ENCODE assay signal across 10 mouse cellular contexts in genomic region chr4:150338906-150339650, GRCm38 (mm10). TPM values are rescaled to one million over a fixed set of nuclear protein-coding genes. Genes with fewer than 3 reads are reported as not detected.
A peak's percentile ranks its signal among the peaks of the same experiment; 100 is the strongest.
DNase-seq lines count a peak whose midpoint lies in the region; ATAC-seq and TF ChIP-seq lines count a peak whose summit lies in the region.
"Had no signal": no experiment of that assay in that cellular context is flagged by ENCODE, and none has a peak within 500 bp of the region (broad histone marks: within the 10 kb centered on the region; RNA-seq: fewer than 3 reads in every experiment).

No protein-coding gene starts in this region.

- TF ChIP-seq EP300 in lung, postnatal 0 days (IDR thresholded peaks at IDR 0.05): no peak

- H3K9me3 ChIP-seq in forebrain, embryonic 15.5 days: no peaks in the 10 kb centered on the region
- H3K9me3 ChIP-seq in lung, postnatal 0 days (ENCODE audit: low read length): no peaks in the 10 kb centered on the region
- H3K9me3 ChIP-seq: lung, embryonic 15.5 days; stomach, embryonic 15.5 days had no signal

- intact Hi-C loops in gastrocnemius, adult 2 months (cut with DNase I): loop anchor here (5.0 kb wide), 1 partner anchor 77 kb away; no protein-coding TSS in a partner anchor

- H3K36me3 ChIP-seq in forebrain, embryonic 15.5 days: no peaks in the 10 kb centered on the region
- no peaks in the 10 kb centered on the region for H3K36me3 ChIP-seq in lung, postnatal 0 days (ENCODE audit: insufficient read depth, low read length)
- H3K36me3 ChIP-seq: lung, embryonic 15.5 days; stomach, embryonic 15.5 days had no signal

- DNase-seq in gastrocnemius, adult 2 months: peak; percentile 29
- DNase-seq in gastrocnemius, adult 8-10 months (ENCODE audit: low spot score in 2 of 2): no peak
- DNase-seq in MN1 (ENCODE audit: low spot score): peak; percentile 87
- peak; percentile 38 to 59 for DNase-seq in layer of hippocampus, postnatal 10 days (ENCODE audit: low spot score in 2 of 2)
- peak; percentile 74 for DNase-seq in retina, postnatal 1 day
- DNase-seq in urinary bladder, postnatal 36 days (ENCODE audit: low spot score in 2 of 2): no peak
- no peak for DNase-seq in lung, postnatal 0 days (ENCODE audit: low spot score)

- H3K27ac ChIP-seq in gastrocnemius, adult 2 months: no peak overlapping the region
- peak overlapping the region; percentile 71 for H3K27ac ChIP-seq in forebrain, embryonic 15.5 days (replicated peaks)
- H3K27ac ChIP-seq in lung, postnatal 0 days (ENCODE audit: low read length): no peak overlapping the region
- H3K27ac ChIP-seq: lung, embryonic 15.5 days; stomach, embryonic 15.5 days had no signal

- H3K4me3 ChIP-seq in gastrocnemius, adult 2 months: no peak overlapping the region
- H3K4me3 ChIP-seq in forebrain, embryonic 15.5 days: no peak overlapping the region
- no peak overlapping the region for H3K4me3 ChIP-seq in lung, postnatal 0 days (ENCODE audit: low read depth, low read length)
- H3K4me3 ChIP-seq: lung, embryonic 15.5 days; stomach, embryonic 15.5 days had no signal

- H3K9ac ChIP-seq in forebrain, embryonic 15.5 days (replicated peaks): no peak overlapping the region
- no peak overlapping the region for H3K9ac ChIP-seq in lung, postnatal 0 days (replicated peaks; ENCODE audit: low read depth)
- H3K9ac ChIP-seq: lung, embryonic 15.5 days; stomach, embryonic 15.5 days had no signal

- WGBS in forebrain, embryonic 15.5 days: 34% methylated on average over 8 of the region's 8 CpGs
- WGBS in lung, postnatal 0 days: 66% methylated on average over 8 of the region's 8 CpGs

- TF ChIP-seq CTCF in gastrocnemius, adult 2 months (IDR thresholded peaks at IDR 0.05): no peak
- no peak for TF ChIP-seq CTCF in lung, postnatal 0 days (IDR thresholded peaks at IDR 0.05)

- H3K4me1 ChIP-seq in forebrain, embryonic 15.5 days: peaks cover 40% of the 10 kb centered on the region
- H3K4me1 ChIP-seq in lung, postnatal 0 days (ENCODE audit: insufficient read depth, low read depth, low read length): no peaks in the 10 kb centered on the region
- H3K4me1 ChIP-seq: stomach, embryonic 15.5 days had no signal

- H3K4me2 ChIP-seq in forebrain, embryonic 15.5 days (replicated peaks): 0 out of 2 replicates have a peak overlapping the region, but pooled peaks have one; percentile 9
- H3K4me2 ChIP-seq in lung, postnatal 0 days (replicated peaks; ENCODE audit: low read depth, low read length): no peak overlapping the region
- H3K4me2 ChIP-seq: lung, embryonic 15.5 days; stomach, embryonic 15.5 days had no signal

- ATAC-seq in forebrain, embryonic 15.5 days (replicated peaks): peak; percentile 93
- no peak for ATAC-seq in lung, postnatal 0 days

- H3K27me3 ChIP-seq in forebrain, embryonic 15.5 days: no peaks in the 10 kb centered on the region
- no peaks in the 10 kb centered on the region for H3K27me3 ChIP-seq in lung, postnatal 0 days (replicated peaks; ENCODE audit: insufficient read depth, low read length)
- H3K27me3 ChIP-seq: lung, embryonic 15.5 days; stomach, embryonic 15.5 days had no signal

RNA-seq across cellular contexts. Expression of gene Rere, which starts 57.6 kb away (rescaled TPM):
- total RNA-seq in gastrocnemius, adult 2 months (2021): 10 to 100 TPM; 71.3 to 95.7 TPM
- total RNA-seq in gastrocnemius, adult 8-10 months (2022): 10 to 100 TPM; 53.7 to 93.1 (median 66.0) TPM
- polyA plus RNA-seq in forebrain, embryonic 15.5 days (2015; fragmentation: Nextera tagmentation; extraction: Ambion mirVana): 26.6 and 32.0 TPM in 2 replicates
- 100 to 1,000 TPM; 108 to 117 TPM for total RNA-seq in layer of hippocampus, postnatal 10 days (2021)
- 15.7 and 16.0 TPM in 2 replicates for polyA plus RNA-seq in lung, postnatal 0 days (2015; fragmentation: Nextera tagmentation; extraction: Ambion mirVana)

Comparison
In these comparisons a context has a peak if more than half of its experiments do, and no peak if none do; other contexts are left out.
1. DNase-seq: peak in gastrocnemius, adult 2 months (single experiment), MN1 (single experiment), layer of hippocampus, postnatal 10 days (2 of 2) and retina, postnatal 1 day (single experiment); none in gastrocnemius, adult 8-10 months (0 of 2), urinary bladder, postnatal 36 days (0 of 2) and lung, postnatal 0 days (single experiment).